Mouse (Mus musculus): ENCODE results near the gene Eya2.

- TF ChIP-seq POLR2A (IDR thresholded peaks at IDR 0.05; ENCODE audit: control insufficient read depth in 1 of 2, insufficient read depth in 1 of 2, low read depth in 1 of 2, low read length in 2 of 2, poor library complexity in 1 of 2): no peak
- no peak for TF ChIP-seq HCFC1 (IDR thresholded peaks at IDR 0.05; ENCODE audit: low read depth, low read length)
Measured at GRCm38 (mm10) chr2:165757799-165758198, 163.0 kb downstream of the Eya2 start.
